Mouse (Mus musculus): ENCODE results near the gene Pigr.

DNA sequence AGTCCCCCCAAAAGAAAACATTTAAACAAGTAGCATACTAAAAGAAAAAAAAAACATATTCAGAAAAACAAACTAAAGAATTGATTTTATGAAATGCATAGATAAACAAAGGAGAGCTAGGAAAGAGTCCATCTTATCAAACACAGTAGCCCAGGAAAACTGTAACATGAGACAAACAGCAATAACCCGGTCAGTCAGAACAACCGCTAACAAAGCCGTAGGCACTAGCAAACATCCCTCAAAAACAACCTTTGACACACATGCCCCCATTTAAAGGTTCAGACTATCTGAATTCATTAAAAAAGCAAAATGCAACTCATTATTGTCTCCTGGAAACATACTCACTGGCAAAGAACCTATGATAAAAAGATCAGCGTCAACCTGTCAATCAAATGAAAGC lies 31.0 kb downstream of the Pigr start:
- TF ChIP-seq POLR2A (IDR thresholded peaks at IDR 0.05; ENCODE audit: insufficient read length, low read depth) (no peak), TCF12 (IDR thresholded peaks at IDR 0.05; ENCODE audit: insufficient read depth, poor library complexity, severe bottlenecking) (no peak), MYOD1 (IDR thresholded peaks at IDR 0.05; ENCODE audit: control insufficient read depth in 1 of 3, insufficient read length in 2 of 3, low read depth in 2 of 3) (no peak), CEBPB (IDR thresholded peaks at IDR 0.05; ENCODE audit: insufficient read depth, poor library complexity, severe bottlenecking) (no peak)

Measured in myocyte (in vitro differentiated cells).